Comparison of ENCODE assay signal across 7 mouse cellular contexts in the genomic region with DNA sequence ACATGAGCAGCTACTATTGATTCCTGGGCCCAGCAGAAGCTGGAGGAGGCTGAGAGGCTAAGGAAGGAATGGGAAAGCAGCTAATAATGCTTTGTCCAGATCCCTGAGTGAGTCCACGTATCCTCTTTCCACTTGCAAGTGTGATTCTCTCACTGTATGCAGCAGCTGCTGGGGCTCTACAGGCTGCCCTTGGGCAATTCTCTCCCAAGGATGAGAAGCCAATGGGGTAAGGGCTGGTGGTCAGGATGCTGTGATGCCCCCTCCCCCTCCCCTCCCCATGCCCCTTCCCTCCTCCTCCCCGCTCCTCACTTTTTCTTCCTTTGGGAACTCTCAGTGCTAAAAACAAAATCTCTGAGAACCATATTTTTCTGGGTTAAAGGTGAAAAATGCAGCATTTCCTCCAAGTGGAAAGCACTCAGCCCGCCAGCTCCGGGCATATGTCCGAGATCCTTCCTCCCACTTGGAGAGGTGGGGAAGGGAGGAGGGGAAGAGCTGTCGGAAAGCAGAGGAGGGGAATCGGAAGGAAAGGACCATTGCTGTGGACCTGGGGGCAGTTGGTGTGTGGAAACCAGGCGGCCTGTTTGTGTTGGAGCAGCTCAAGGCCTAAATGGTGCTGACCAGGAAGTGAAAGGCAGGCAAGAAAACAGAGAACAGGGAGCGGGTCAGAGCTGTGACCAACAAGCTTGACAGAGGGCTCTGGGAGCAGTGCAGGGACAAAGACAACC.
DNase-seq lines count a peak whose midpoint lies in the region; ATAC-seq and TF ChIP-seq lines count a peak whose summit lies in the region.

No protein-coding gene starts in this region.

- WGBS in hindbrain, embryonic 12.5 days, result 61% methylated on average over 9 of the region's 9 CpGs
- WGBS in liver, postnatal 0 days (ENCODE audit: insufficient replicate concordance), result 48% methylated on average over 9 of the region's 9 CpGs

- no peak overlapping the region for H3K4me3 ChIP-seq in hindbrain, embryonic 12.5 days
- H3K4me3 ChIP-seq in liver, postnatal 0 days (ENCODE audit: low read depth, low read length), result no peak overlapping the region

- H3K4me2 ChIP-seq in hindbrain, embryonic 12.5 days (replicated peaks), result no peak overlapping the region
- no peak overlapping the region for H3K4me2 ChIP-seq in liver, postnatal 0 days (ENCODE audit: low read depth, low read length)

- no peak for TF ChIP-seq CTCF in liver, postnatal 0 days (IDR thresholded peaks at IDR 0.05; ENCODE audit: low read depth)

- no peak for ATAC-seq in hindbrain, embryonic 12.5 days (ENCODE audit: low FRiP score)
- ATAC-seq in liver, postnatal 0 days, result peak; percentile 50
- ATAC-seq in megakaryocyte-erythroid progenitor cell, adult 5-6 weeks (replicated peaks; ENCODE audit: low FRiP score, low TSS enrichment, poor library complexity, severe bottlenecking), result no peak
- no peak for ATAC-seq in erythroid progenitor cell, adult 5-6 weeks (replicated peaks; ENCODE audit: low FRiP score, poor library complexity, severe bottlenecking)

- no peak overlapping the region for H3K9ac ChIP-seq in hindbrain, embryonic 12.5 days
- H3K9ac ChIP-seq in liver, postnatal 0 days (replicated peaks), result no peak overlapping the region

- peaks cover 46% of the 10 kb centered on the region for H3K4me1 ChIP-seq in hindbrain, embryonic 12.5 days
- no peaks in the 10 kb centered on the region for H3K4me1 ChIP-seq in liver, postnatal 0 days (ENCODE audit: insufficient read depth)

- H3K36me3 ChIP-seq in hindbrain, embryonic 12.5 days, result no peaks in the 10 kb centered on the region
- H3K36me3 ChIP-seq in liver, postnatal 0 days (replicated peaks; ENCODE audit: insufficient read depth, low read length), result no peaks in the 10 kb centered on the region

- no peaks in the 10 kb centered on the region for H3K27me3 ChIP-seq in hindbrain, embryonic 12.5 days
- 0 out of 2 replicates have a peak, but pooled peaks cover 9% of the 10 kb centered on the region for H3K27me3 ChIP-seq in liver, postnatal 0 days (ENCODE audit: insufficient read depth, low read length)

- no peaks in the 10 kb centered on the region for H3K9me3 ChIP-seq in hindbrain, embryonic 12.5 days (replicated peaks)
- H3K9me3 ChIP-seq in liver, postnatal 0 days (ENCODE audit: low read length), result no peaks in the 10 kb centered on the region

- H3K27ac ChIP-seq in hindbrain, embryonic 12.5 days, result 0 out of 2 replicates have a peak overlapping the region, but pooled peaks have one; percentile 52
- peak overlapping the region; percentile 36 for H3K27ac ChIP-seq in liver, postnatal 0 days (ENCODE audit: low read depth)

- DNase-seq in adrenal gland, postnatal 36 days, result peak; percentile 48 to 68
- peak; percentile 22 for DNase-seq in fibroblast of lung, adult 2 months (ENCODE audit: low read depth)
- DNase-seq in liver, postnatal 0 days, result no peak
- no peak for DNase-seq in cerebellum, adult 11 months

- TF ChIP-seq EP300 in liver, postnatal 0 days (IDR thresholded peaks at IDR 0.05; ENCODE audit: low read depth), result peak; percentile 28; the same call in 1 of the 2 replicates

Comparison
In these comparisons a context has a peak if more than half of its experiments do, and no peak if none do; other contexts are left out.
1. DNase-seq: peak in adrenal gland, postnatal 36 days (2 of 2) and fibroblast of lung, adult 2 months (single experiment); none in liver, postnatal 0 days (single experiment) and cerebellum, adult 11 months (single experiment).